Mouse (Mus musculus): ENCODE data around the gene Clvs2. TPM values are rescaled to one million over a fixed set of nuclear protein-coding genes. Genes with fewer than 3 reads are reported as not detected.

The Clvs2 gene
- polyA plus RNA-seq, 1 experiment from 2014 or later = not detected

- Histone ChIP-seq H3K36me3 (ENCODE audit: control insufficient read depth, insufficient read depth, low read length) (no peaks in the 10 kb centered on the region), H3K4me3 (ENCODE audit: low read length) (no peak overlapping the region), H3K4me2 (ENCODE audit: low read depth, low read length) (no peak overlapping the region), H3K9ac (ENCODE audit: low read length) (no peak overlapping the region), H3K9me3 (ENCODE audit: control insufficient read depth, low read length) (no peaks in the 10 kb centered on the region), H3K27ac (ENCODE audit: low read length) (no peak overlapping the region), H3K27me3 (ENCODE audit: control insufficient read depth, insufficient read depth, low read depth, low read length) (no peaks in the 10 kb centered on the region), H3K4me1 (replicated peaks; ENCODE audit: control insufficient read depth, insufficient read depth, low read length) (no peaks in the 10 kb centered on the region)
- WGBS = 50% methylated on average over 3 of the region's 3 CpGs
- no peak for ATAC-seq (ENCODE audit: low read depth)
Measured at GRCm38 (mm10) chr10:33558081-33558480, 66.5 kb downstream of the Clvs2 start.

- H3K9me3 ChIP-seq (ENCODE audit: control insufficient read depth, low read length) = no peaks in the 10 kb centered on the region
- H3K4me2 ChIP-seq (ENCODE audit: low read depth, low read length) = no peak overlapping the region
- no peaks in the 10 kb centered on the region for H3K36me3 ChIP-seq (ENCODE audit: control insufficient read depth, insufficient read depth, low read length)
- H3K4me1 ChIP-seq (replicated peaks; ENCODE audit: control insufficient read depth, insufficient read depth, low read length) = no peaks in the 10 kb centered on the region
- no peak for ATAC-seq (ENCODE audit: low read depth)
- H3K27ac ChIP-seq (ENCODE audit: low read length) = no peak overlapping the region
- H3K27me3 ChIP-seq (ENCODE audit: control insufficient read depth, insufficient read depth, low read depth, low read length) = no peaks in the 10 kb centered on the region
- 76% methylated on average over 4 of the region's 4 CpGs for WGBS
- H3K4me3 ChIP-seq (ENCODE audit: low read length) = no peak overlapping the region
- H3K9ac ChIP-seq (ENCODE audit: low read length) = no peak overlapping the region
Measured at GRCm38 (mm10) chr10:33540331-33540730, 84.2 kb downstream of the Clvs2 start.

Other genes starting within 250 kb of the Clvs2 start
- gene Sult3a2, start 161.9 kb upstream of the Clvs2 start, polyA plus RNA-seq (2015; fragmentation: Nextera tagmentation; extraction: Ambion mirVana) = not detected in 2 replicates
- not detected in 2 replicates for gene Sult3a1, start 233.0 kb upstream of the Clvs2 start, polyA plus RNA-seq (2015; fragmentation: Nextera tagmentation; extraction: Ambion mirVana)

All from lung, embryonic 16.5 days (tissue).